In genomic region chr4:118553039-118553649, GRCm38 (mm10) we compare ENCODE assay signal across 29 mouse cellular contexts. TPM values are rescaled to one million over a fixed set of nuclear protein-coding genes. Genes with fewer than 3 reads are reported as not detected.
DNase-seq lines count a peak whose midpoint lies in the region; ATAC-seq lines count a peak whose summit lies in the region.
"Had no signal": no experiment of that assay in that cellular context is flagged by ENCODE, and none has a peak within 500 bp of the region (broad histone marks: within the 10 kb centered on the region; RNA-seq: fewer than 3 reads in every experiment).

No protein-coding gene starts in this region.

- 66% methylated on average over 3 of the region's 3 CpGs for WGBS in heart, embryonic 14.5 days
- 83% methylated on average over 3 of the region's 3 CpGs for WGBS in heart, embryonic 10.5 days
- WGBS in kidney, embryonic 16.5 days = 37% methylated on average over 3 of the region's 3 CpGs
- WGBS in midbrain, embryonic 11.5 days = 83% methylated on average over 3 of the region's 3 CpGs
- 86% methylated on average over 3 of the region's 3 CpGs for WGBS in midbrain, embryonic 15.5 days

- no peak overlapping the region for H3K27ac ChIP-seq in heart, embryonic 14.5 days (replicated peaks in 1 of 2; ENCODE audit: control insufficient read depth in 1 of 2, insufficient read depth in 1 of 2, low read depth in 2 of 2, low read length in 2 of 2)
- no peak overlapping the region for H3K27ac ChIP-seq in heart, embryonic 10.5 days
- H3K27ac ChIP-seq in kidney, embryonic 16.5 days (ENCODE audit: low read length) = peak overlapping the region; percentile 54
- no peak overlapping the region for H3K27ac ChIP-seq in midbrain, embryonic 11.5 days (ENCODE audit: low read depth, low read length)
- H3K27ac ChIP-seq in midbrain, embryonic 15.5 days = no peak overlapping the region
- H3K27ac ChIP-seq: forebrain, embryonic 13.5 days; heart, embryonic 13.5 days; hindbrain, embryonic 12.5 days; liver, embryonic 14.5 days; lung, embryonic 15.5 days; midbrain, embryonic 10.5 days; neural tube, embryonic 12.5 days; stomach, embryonic 15.5 days had no signal

- H3K9ac ChIP-seq in heart, embryonic 14.5 days (ENCODE audit: low read length) = no peak overlapping the region
- no peak overlapping the region for H3K9ac ChIP-seq in kidney, embryonic 16.5 days (replicated peaks; ENCODE audit: low read length)
- H3K9ac ChIP-seq in midbrain, embryonic 11.5 days (ENCODE audit: low read length) = no peak overlapping the region
- no peak overlapping the region for H3K9ac ChIP-seq in midbrain, embryonic 15.5 days
- H3K9ac ChIP-seq: forebrain, embryonic 13.5 days; heart, embryonic 13.5 days; hindbrain, embryonic 12.5 days; liver, embryonic 14.5 days; lung, embryonic 15.5 days; neural tube, embryonic 12.5 days; stomach, embryonic 15.5 days had no signal

- H3K4me2 ChIP-seq in heart, embryonic 14.5 days (ENCODE audit: low read length) = no peak overlapping the region
- H3K4me2 ChIP-seq in kidney, embryonic 16.5 days (replicated peaks; ENCODE audit: low read depth, low read length) = no peak overlapping the region
- no peak overlapping the region for H3K4me2 ChIP-seq in midbrain, embryonic 11.5 days
- H3K4me2 ChIP-seq in midbrain, embryonic 15.5 days = no peak overlapping the region
- H3K4me2 ChIP-seq: forebrain, embryonic 13.5 days; heart, embryonic 13.5 days; hindbrain, embryonic 12.5 days; lung, embryonic 15.5 days; neural tube, embryonic 12.5 days; stomach, embryonic 15.5 days had no signal

- H3K36me3 ChIP-seq in heart, embryonic 14.5 days (ENCODE audit: control insufficient read depth, insufficient read depth, low read length) = no peaks in the 10 kb centered on the region
- no peaks in the 10 kb centered on the region for H3K36me3 ChIP-seq in heart, embryonic 10.5 days
- no peaks in the 10 kb centered on the region for H3K36me3 ChIP-seq in kidney, embryonic 16.5 days (ENCODE audit: insufficient read depth, low read length)
- H3K36me3 ChIP-seq in midbrain, embryonic 11.5 days (ENCODE audit: control insufficient read depth, insufficient read depth, low read length) = no peaks in the 10 kb centered on the region
- no peaks in the 10 kb centered on the region for H3K36me3 ChIP-seq in midbrain, embryonic 15.5 days (replicated peaks)
- H3K36me3 ChIP-seq: heart, embryonic 13.5 days; hindbrain, embryonic 12.5 days; lung, embryonic 15.5 days; midbrain, embryonic 10.5 days; neural tube, embryonic 12.5 days; stomach, embryonic 15.5 days had no signal

- DNase-seq in heart, embryonic 10.5 days (ENCODE audit: low spot score) = no peak
- DNase-seq in kidney, adult 9 months = no peak
- DNase-seq in midbrain, embryonic 11.5 days (ENCODE audit: low spot score, missing footprints) = peak; percentile 73
- DNase-seq in telencephalon, adult 2 months (ENCODE audit: low read depth, low spot score) = peak; percentile 35
- DNase-seq: adrenal gland, postnatal 14 days; cerebellum, adult 18-20 months; cerebellum, postnatal 10 days; gastrocnemius, postnatal 25 days; heart, adult 11 months; heart, postnatal 36 days; layer of hippocampus, postnatal 36 days; liver; right cerebral cortex, postnatal 14 days; thymus, postnatal 25 days had no signal

- H3K4me3 ChIP-seq in heart, embryonic 14.5 days (ENCODE audit: control insufficient read depth in 1 of 2, insufficient read depth in 1 of 2, low read depth in 1 of 2, low read length in 2 of 2) = no peak overlapping the region
- no peak overlapping the region for H3K4me3 ChIP-seq in heart, embryonic 10.5 days
- no peak overlapping the region for H3K4me3 ChIP-seq in kidney, embryonic 16.5 days (ENCODE audit: low read length)
- H3K4me3 ChIP-seq in midbrain, embryonic 11.5 days (ENCODE audit: low read depth, low read length) = no peak overlapping the region
- H3K4me3 ChIP-seq in midbrain, embryonic 15.5 days = no peak overlapping the region
- H3K4me3 ChIP-seq: forebrain, embryonic 13.5 days; heart, embryonic 13.5 days; hindbrain, embryonic 12.5 days; lung, embryonic 15.5 days; midbrain, embryonic 10.5 days; myocyte; neural tube, embryonic 12.5 days; stomach, embryonic 15.5 days had no signal

- H3K27me3 ChIP-seq in heart, embryonic 14.5 days (ENCODE audit: control insufficient read depth, insufficient read depth, low read length) = no peaks in the 10 kb centered on the region
- peaks cover 6% of the 10 kb centered on the region; the same call in 1 of the 2 replicates for H3K27me3 ChIP-seq in heart, embryonic 10.5 days (ENCODE audit: insufficient read depth, poor library complexity, severe bottlenecking)
- H3K27me3 ChIP-seq in kidney, embryonic 16.5 days (ENCODE audit: insufficient read depth, low read length) = no peaks in the 10 kb centered on the region
- H3K27me3 ChIP-seq in midbrain, embryonic 11.5 days (ENCODE audit: control insufficient read depth, insufficient read depth, low read length) = no peaks in the 10 kb centered on the region
- H3K27me3 ChIP-seq in midbrain, embryonic 15.5 days (replicated peaks) = no peaks in the 10 kb centered on the region
- H3K27me3 ChIP-seq: forebrain, embryonic 13.5 days; hindbrain, embryonic 12.5 days; lung, embryonic 15.5 days; neural tube, embryonic 12.5 days; stomach, embryonic 15.5 days had no signal

- no peaks in the 10 kb centered on the region for H3K9me3 ChIP-seq in heart, embryonic 14.5 days (ENCODE audit: control insufficient read depth, low read length)
- peaks cover under 1% of the 10 kb centered on the region for H3K9me3 ChIP-seq in heart, embryonic 10.5 days
- H3K9me3 ChIP-seq in kidney, embryonic 16.5 days (ENCODE audit: low read length) = no peaks in the 10 kb centered on the region
- no peaks in the 10 kb centered on the region for H3K9me3 ChIP-seq in midbrain, embryonic 11.5 days (ENCODE audit: control insufficient read depth, low read length)
- H3K9me3 ChIP-seq in midbrain, embryonic 15.5 days = peaks cover under 1% of the 10 kb centered on the region; the same call in 1 of the 2 replicates
- H3K9me3 ChIP-seq: forebrain, embryonic 13.5 days; heart, embryonic 13.5 days; hindbrain, embryonic 12.5 days; lung, embryonic 15.5 days; midbrain, embryonic 10.5 days; neural tube, embryonic 12.5 days; stomach, embryonic 15.5 days had no signal

- no peaks in the 10 kb centered on the region for H3K4me1 ChIP-seq in heart, embryonic 14.5 days (ENCODE audit: control insufficient read depth in 2 of 2, insufficient read depth in 2 of 2, low read length in 2 of 2)
- H3K4me1 ChIP-seq in heart, embryonic 10.5 days = no peaks in the 10 kb centered on the region
- no peaks in the 10 kb centered on the region for H3K4me1 ChIP-seq in kidney, embryonic 16.5 days (ENCODE audit: insufficient read depth, low read length)
- H3K4me1 ChIP-seq in midbrain, embryonic 11.5 days (ENCODE audit: control insufficient read depth, insufficient read depth, low read length) = no peaks in the 10 kb centered on the region
- H3K4me1 ChIP-seq in midbrain, embryonic 15.5 days = no peaks in the 10 kb centered on the region
- H3K4me1 ChIP-seq: forebrain, embryonic 13.5 days; heart, embryonic 13.5 days; hindbrain, embryonic 12.5 days; lung, embryonic 15.5 days; midbrain, embryonic 10.5 days; neural tube, embryonic 12.5 days; stomach, embryonic 15.5 days had no signal

- 0 out of 2 replicates have a peak, but pooled peaks have one; percentile 31 for ATAC-seq in heart, embryonic 14.5 days (ENCODE audit: insufficient number of reproducible peaks, insufficient read depth, low FRiP score, low read depth)
- peak; percentile 80 for ATAC-seq in kidney, embryonic 16.5 days (ENCODE audit: low FRiP score, low TSS enrichment)
- ATAC-seq in midbrain, embryonic 11.5 days (ENCODE audit: low FRiP score) = no peak
- ATAC-seq in midbrain, embryonic 15.5 days (replicated peaks) = no peak
- ATAC-seq: CD4-positive, CD25-positive, alpha-beta regulatory T cell, adult 4 months; forebrain, embryonic 13.5 days; intestine, postnatal 0 days had no signal

RNA-seq across cellular contexts. Expression of gene Tmem125, which starts 9.3 kb away (rescaled TPM):
- 0.24 and 0.43 TPM in 2 replicates for polyA plus RNA-seq in heart, embryonic 14.5 days (2014; fragmentation: Nextera tagmentation; extraction: Ambion mirVana)
- polyA plus RNA-seq in heart, embryonic 10.5 days (2016; fragmentation: Nextera tagmentation; extraction: Ambion mirVana) = 0.32 and 0.69 TPM in 2 replicates
- polyA plus RNA-seq in kidney, embryonic 16.5 days (2015; fragmentation: Nextera tagmentation; extraction: Ambion mirVana) = 8.0 and 8.9 TPM in 2 replicates
- polyA plus RNA-seq in midbrain, embryonic 11.5 days (2014; fragmentation: Nextera tagmentation; extraction: Ambion mirVana) = 0.11 and 0.22 TPM in 2 replicates
- polyA plus RNA-seq in midbrain, embryonic 15.5 days (2015; fragmentation: Nextera tagmentation; extraction: Ambion mirVana) = 0.20 and 0.32 TPM in 2 replicates
- polyA plus RNA-seq: CD4-positive, CD25-positive, alpha-beta regulatory T cell, adult 4 months; forebrain, embryonic 13.5 days; myocyte had no signal

RNA-seq across cellular contexts. Expression of gene 2610528J11Rik, which starts 26.3 kb away (rescaled TPM):
- polyA plus RNA-seq in heart, embryonic 14.5 days (2014; fragmentation: Nextera tagmentation; extraction: Ambion mirVana) = not detected in 2 replicates
- polyA plus RNA-seq in heart, embryonic 10.5 days (2016; fragmentation: Nextera tagmentation; extraction: Ambion mirVana) = 0.70 and 1.7 TPM in 2 replicates
- polyA plus RNA-seq in kidney, embryonic 16.5 days (2015; fragmentation: Nextera tagmentation; extraction: Ambion mirVana) = 30.1 and 33.1 TPM in 2 replicates
- 0.42 and 0.46 TPM in 2 replicates for polyA plus RNA-seq in midbrain, embryonic 11.5 days (2014; fragmentation: Nextera tagmentation; extraction: Ambion mirVana)
- polyA plus RNA-seq in midbrain, embryonic 15.5 days (2015; fragmentation: Nextera tagmentation; extraction: Ambion mirVana) = 0.18 TPM in 1 of 2 replicates, not detected in the other
- polyA plus RNA-seq: CD4-positive, CD25-positive, alpha-beta regulatory T cell, adult 4 months; midbrain, postnatal 0 days; myocyte; neural tube, embryonic 12.5 days had no signal

Comparison
In these comparisons a context has a peak if more than half of its experiments do, and no peak if none do; other contexts are left out.
1. ATAC-seq: peak in heart, embryonic 14.5 days (single experiment) and kidney, embryonic 16.5 days (single experiment); none in midbrain, embryonic 11.5 days (single experiment) and midbrain, embryonic 15.5 days (single experiment).
2. DNase-seq: peak in midbrain, embryonic 11.5 days (single experiment) and telencephalon, adult 2 months (single experiment); none in heart, embryonic 10.5 days (single experiment) and kidney, adult 9 months (single experiment).
3. RNA of gene 2610528J11Rik, which starts 26.3 kb away (polyA plus RNA-seq): 30.1 to 33.1 TPM in kidney, embryonic 16.5 days; 0.70 to 1.7 TPM in heart, embryonic 10.5 days, 0.42 to 0.46 TPM in midbrain, embryonic 11.5 days, not detected in heart, embryonic 14.5 days and 0.18 TPM in midbrain, embryonic 15.5 days; every median in the first group is over 10 times any median in the second.